Mouse (Mus musculus) yolk sac, embryonic 10.5 days (tissue): ENCODE measurements at regions not wholly inside any gene's neighbourhood (a gene's known extent, or its start where the extent isn't known, plus 50 kb on each side); places are given as distances from the start of the nearest gene placed in this dataset.

Experiments
- DNase-seq: peaks from one replicate; pipeline ENCODE4 v3.0.0-alpha.2; 2017; ENCODE audit warnings: low spot score

DNA sequence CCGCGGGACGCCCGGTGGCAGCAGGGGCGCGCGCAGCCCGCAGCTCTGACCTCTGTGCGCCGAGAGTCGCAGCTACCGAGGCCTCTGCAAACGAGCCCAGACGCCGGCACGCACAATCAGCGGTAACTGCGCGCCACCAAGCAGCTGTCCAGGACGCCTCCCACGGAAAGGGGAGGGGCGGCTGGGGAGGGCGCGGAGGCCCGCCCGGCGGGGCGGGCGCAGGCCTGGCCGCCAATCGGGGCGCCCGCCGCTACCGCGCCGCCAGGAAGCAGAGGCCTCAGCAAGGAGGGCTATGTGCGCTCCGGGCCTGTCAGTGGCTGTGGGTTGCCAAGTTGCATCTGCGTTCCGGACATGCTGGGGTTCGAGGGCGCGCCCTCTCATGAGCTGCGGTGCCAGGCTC, 613.3 kb upstream of the Ywhaq start:
- peak; percentile 54 for DNase-seq

GRCm38 (mm10) chr12:22030263-22030662, 612.8 kb upstream of the Ywhaq start:
- peak; percentile 1 for DNase-seq
